Mouse (Mus musculus) hindbrain, embryonic 15.5 days (tissue): Measurements from ENCODE around the gene Mfng. TPM values are rescaled to one million over a fixed set of nuclear protein-coding genes. Genes with fewer than 3 reads are reported as not detected.

ENCODE experiments used
- ATAC-seq: fragments of 200-750 bp; cut with Nextera tagmentation; 2 replicates; pipeline ENCODE4 v1.8.0; 2017; ENCODE audit warnings: low read depth, moderate number of reproducible peaks, moderate TSS enrichment; ENCODE audit not compliant: low FRiP score
- H3K27ac ChIP-seq: fragments of 300-500 bp; sonication (generic); replicated peaks from 2 replicates; pipeline ENCODE4 v1.5.1; 2015; ENCODE audit warnings: mild to moderate bottlenecking, inconsistent platforms
- H3K27me3 ChIP-seq: fragments of 300-500 bp; sonication (generic); 2 replicates; pipeline ENCODE4 v1.6.1; 2015; ENCODE audit warnings: control low read depth, inconsistent platforms
- H3K36me3 ChIP-seq: fragments of 300-500 bp; sonication (generic); 2 replicates; pipeline ENCODE4 v1.6.1; 2015; ENCODE audit warnings: control low read depth, inconsistent platforms
- H3K4me1 ChIP-seq: fragments of 300-500 bp; sonication (generic); replicated peaks from 2 replicates; pipeline ENCODE4 v1.6.1; 2015; ENCODE audit warnings: control low read depth, inconsistent platforms
- H3K4me2 ChIP-seq: fragments of 300-500 bp; sonication (generic); 2 replicates; pipeline ENCODE4 v1.6.1; 2015; ENCODE audit warnings: moderate library complexity, mild to moderate bottlenecking, inconsistent platforms
- H3K4me3 ChIP-seq: fragments of 300-500 bp; sonication (generic); 2 replicates; pipeline ENCODE4 v1.5.1; 2015; ENCODE audit warnings: mild to moderate bottlenecking, inconsistent platforms
- H3K9ac ChIP-seq: fragments of 300-500 bp; sonication (generic); 2 replicates; pipeline ENCODE4 v1.6.1; 2015; ENCODE audit warnings: inconsistent platforms
- H3K9me3 ChIP-seq: fragments of 300-500 bp; sonication (generic); 2 replicates; pipeline ENCODE4 v1.6.1; 2016; ENCODE audit warnings: control low read depth, inconsistent platforms
- WGBS: fragments of 180-500 bp; shearing (Covaris S2); methylation state at CpG from one replicate; pipeline ENCODE4 v1.1.7; 2015; 5-methylcytosine and 5-hydroxymethylcytosine counted together
- polyA plus RNA-seq: library from polyadenylated mRNA; unstranded; fragments of >200 nt; fragmentation: Nextera tagmentation; extraction: Ambion mirVana; gene quantifications from 2 replicates; pipeline ENCODE4 v1.2.1, GENCODE M21; 2015

Mfng gene
- polyA plus RNA-seq, 1 experiment from 2014 or later: 21.5 TPM

- Histone ChIP-seq H3K4me1 (0 out of 2 replicates have a peak, but pooled peaks cover 12% of the 10 kb centered on the region), H3K4me2 (no peak overlapping the region), H3K4me3 (no peak overlapping the region), H3K27me3 (no peaks in the 10 kb centered on the region), H3K36me3 (no peaks in the 10 kb centered on the region), H3K27ac (peak overlapping the region; percentile 22; the same call in 1 of the 2 replicates), H3K9ac (no peak overlapping the region), H3K9me3 (no peaks in the 10 kb centered on the region)
- 68% methylated on average over 9 of the region's 9 CpGs for WGBS
- ATAC-seq: no peak
Observed at GRCm38 (mm10) chr15:78786411-78786818, 13.1 kb upstream of the Mfng start.

- Histone ChIP-seq H3K9ac (no peak overlapping the region), H3K27me3 (no peaks in the 10 kb centered on the region), H3K4me3 (no peak overlapping the region), H3K4me1 (0 out of 2 replicates have a peak, but pooled peaks cover 12% of the 10 kb centered on the region), H3K4me2 (no peak overlapping the region), H3K9me3 (no peaks in the 10 kb centered on the region), H3K27ac (peak overlapping the region; percentile 22; the same call in 1 of the 2 replicates), H3K36me3 (no peaks in the 10 kb centered on the region)
- peak; percentile 50; the same call in 1 of the 2 replicates for ATAC-seq
- WGBS: 26% methylated on average over 7 of the region's 7 CpGs
Observed at GRCm38 (mm10) chr15:78785961-78786360, 12.7 kb upstream of the Mfng start.

GRCm38 (mm10) chr15:78785258-78785657 is 12.0 kb upstream of the Mfng start:
- 91% methylated on average over 7 of the region's 7 CpGs for WGBS
- no peaks in the 10 kb centered on the region for H3K27me3 ChIP-seq

GRCm38 (mm10) chr15:78784520-78784919 is 11.2 kb upstream of the Mfng start:
- no peak for ATAC-seq
- 67% methylated on average over 5 of the region's 5 CpGs for WGBS
- no peak overlapping the region for H3K9ac ChIP-seq
- H3K27me3 ChIP-seq: no peaks in the 10 kb centered on the region
- 0 out of 2 replicates have a peak, but pooled peaks cover 12% of the 10 kb centered on the region for H3K4me1 ChIP-seq
- no peaks in the 10 kb centered on the region for H3K9me3 ChIP-seq
- H3K36me3 ChIP-seq: no peaks in the 10 kb centered on the region
- no peak overlapping the region for H3K4me2 ChIP-seq
- H3K27ac ChIP-seq: no peak overlapping the region
- H3K4me3 ChIP-seq: no peak overlapping the region

More at GRCm38 (mm10) chr15:78785258-78785657, 12.0 kb upstream of the Mfng start:
- Histone ChIP-seq H3K4me3 (no peak overlapping the region), H3K27ac (no peak overlapping the region), H3K9me3 (no peaks in the 10 kb centered on the region), H3K4me2 (no peak overlapping the region), H3K36me3 (no peaks in the 10 kb centered on the region), H3K9ac (no peak overlapping the region), H3K4me1 (0 out of 2 replicates have a peak, but pooled peaks cover 12% of the 10 kb centered on the region)
- no peak for ATAC-seq

- H3K9ac ChIP-seq: no peak overlapping the region
- no peaks in the 10 kb centered on the region for H3K27me3 ChIP-seq
- ATAC-seq: no peak
- 0 out of 2 replicates have a peak, but pooled peaks cover 13% of the 10 kb centered on the region for H3K4me1 ChIP-seq
- H3K4me3 ChIP-seq: no peak overlapping the region
- WGBS: 67% methylated on average over 14 of the region's 14 CpGs
- no peak overlapping the region for H3K27ac ChIP-seq
- H3K9me3 ChIP-seq: no peaks in the 10 kb centered on the region
- H3K36me3 ChIP-seq: no peaks in the 10 kb centered on the region
- H3K4me2 ChIP-seq: no peak overlapping the region
Observed at GRCm38 (mm10) chr15:78782348-78783103, 9.3 kb upstream of the Mfng start.

GRCm38 (mm10) chr15:78780908-78781307 is 7.6 kb upstream of the Mfng start:
- Histone ChIP-seq H3K36me3 (no peaks in the 10 kb centered on the region), H3K27me3 (no peaks in the 10 kb centered on the region), H3K9me3 (no peaks in the 10 kb centered on the region), H3K4me2 (no peak overlapping the region), H3K9ac (no peak overlapping the region), H3K27ac (no peak overlapping the region), H3K4me3 (no peak overlapping the region), H3K4me1 (0 out of 2 replicates have a peak, but pooled peaks cover 6% of the 10 kb centered on the region)
- WGBS: 85% methylated on average over 7 of the region's 7 CpGs
- no peak for ATAC-seq

GRCm38 (mm10) chr15:78780359-78780758 is 7.1 kb upstream of the Mfng start:
- Histone ChIP-seq H3K9me3 (no peaks in the 10 kb centered on the region), H3K4me3 (no peak overlapping the region), H3K27ac (no peak overlapping the region), H3K36me3 (no peaks in the 10 kb centered on the region), H3K4me1 (0 out of 2 replicates have a peak, but pooled peaks cover 4% of the 10 kb centered on the region), H3K9ac (no peak overlapping the region), H3K27me3 (no peaks in the 10 kb centered on the region), H3K4me2 (no peak overlapping the region)
- no peak for ATAC-seq
- WGBS: 88% methylated on average over 14 of the region's 14 CpGs

- no peak overlapping the region for H3K27ac ChIP-seq
- H3K9ac ChIP-seq: no peak overlapping the region
- no peak overlapping the region for H3K4me3 ChIP-seq
- H3K27me3 ChIP-seq: no peaks in the 10 kb centered on the region
- WGBS: 89% methylated on average over 5 of the region's 5 CpGs
- H3K4me2 ChIP-seq: no peak overlapping the region
- no peaks in the 10 kb centered on the region for H3K9me3 ChIP-seq
- H3K36me3 ChIP-seq: no peaks in the 10 kb centered on the region
- no peak for ATAC-seq
- 0 out of 2 replicates have a peak, but pooled peaks cover 4% of the 10 kb centered on the region for H3K4me1 ChIP-seq
Observed at GRCm38 (mm10) chr15:78779690-78780089, 6.4 kb upstream of the Mfng start.

- Histone ChIP-seq H3K4me3 (no peak overlapping the region), H3K9me3 (no peaks in the 10 kb centered on the region), H3K36me3 (no peaks in the 10 kb centered on the region), H3K27me3 (no peaks in the 10 kb centered on the region), H3K4me2 (no peak overlapping the region), H3K9ac (no peak overlapping the region), H3K4me1 (0 out of 2 replicates have a peak, but pooled peaks cover 4% of the 10 kb centered on the region), H3K27ac (no peak overlapping the region)
- no peak for ATAC-seq
- WGBS: 80% methylated on average over 8 of the region's 8 CpGs
Observed at GRCm38 (mm10) chr15:78779253-78779652, 6.0 kb upstream of the Mfng start.

GRCm38 (mm10) chr15:78778077-78778870 is 5.0 kb upstream of the Mfng start:
- Histone ChIP-seq H3K27ac (0 out of 2 replicates have a peak overlapping the region, but pooled peaks have one; percentile 5), H3K4me1 (peaks cover 11% of the 10 kb centered on the region), H3K27me3 (no peaks in the 10 kb centered on the region), H3K9ac (no peak overlapping the region), H3K4me3 (no peak overlapping the region), H3K9me3 (no peaks in the 10 kb centered on the region), H3K4me2 (no peak overlapping the region), H3K36me3 (no peaks in the 10 kb centered on the region)
- 43% methylated on average over 13 of the region's 15 CpGs for WGBS
- no peak for ATAC-seq

GRCm38 (mm10) chr15:78772856-78773255 is 419 bp downstream of the Mfng start:
- Histone ChIP-seq H3K9ac (peak overlapping the region; percentile 31), H3K4me2 (peak overlapping the region; percentile 43), H3K27me3 (no peaks in the 10 kb centered on the region), H3K4me3 (peak overlapping the region; percentile 24), H3K36me3 (no peaks in the 10 kb centered on the region), H3K9me3 (no peaks in the 10 kb centered on the region), H3K27ac (peak overlapping the region; percentile 52), H3K4me1 (peaks cover 36% of the 10 kb centered on the region)
- 28% methylated on average over 14 of the region's 14 CpGs for WGBS
- ATAC-seq: no peak; the same call in 1 of the 2 replicates

GRCm38 (mm10) chr15:78772368-78772763 is 909 bp downstream of the Mfng start:
- H3K4me2 ChIP-seq: peak overlapping the region; percentile 43
- 0 out of 2 replicates have a peak overlapping the region, but pooled peaks have one; percentile 31 for H3K9ac ChIP-seq
- 48% methylated on average over 4 of the region's 4 CpGs for WGBS
- no peaks in the 10 kb centered on the region for H3K9me3 ChIP-seq
- H3K4me1 ChIP-seq: peaks cover 38% of the 10 kb centered on the region
- peak; percentile 28; the same call in 1 of the 2 replicates for ATAC-seq
- peak overlapping the region; percentile 24 for H3K4me3 ChIP-seq
- H3K36me3 ChIP-seq: no peaks in the 10 kb centered on the region
- no peaks in the 10 kb centered on the region for H3K27me3 ChIP-seq
- peak overlapping the region; percentile 52 for H3K27ac ChIP-seq
